In genomic region chr4:49844274-49844827, GRCm38 (mm10) we compare ENCODE assay signal across 8 mouse cellular contexts. TPM values are rescaled to one million over a fixed set of nuclear protein-coding genes. Genes with fewer than 3 reads are reported as not detected.
A peak's percentile ranks its signal among the peaks of the same experiment; 100 is the strongest.
DNase-seq lines count a peak whose midpoint lies in the region; ATAC-seq lines count a peak whose summit lies in the region.

No protein-coding gene starts in this region.

- H3K9me3 ChIP-seq in embryonic facial prominence, embryonic 12.5 days: no peaks in the 10 kb centered on the region
- no peaks in the 10 kb centered on the region for H3K9me3 ChIP-seq in intestine, embryonic 14.5 days (ENCODE audit: control insufficient read depth, low read length)
- H3K9me3 ChIP-seq in neural tube, embryonic 11.5 days (ENCODE audit: control insufficient read depth, low read length): no peaks in the 10 kb centered on the region

- H3K4me1 ChIP-seq in embryonic facial prominence, embryonic 12.5 days: peaks cover 15% of the 10 kb centered on the region; the same call in 1 of the 2 replicates
- H3K4me1 ChIP-seq in intestine, embryonic 14.5 days (replicated peaks; ENCODE audit: control insufficient read depth, insufficient read depth, low read length): peaks cover 4% of the 10 kb centered on the region
- H3K4me1 ChIP-seq in neural tube, embryonic 11.5 days (ENCODE audit: control insufficient read depth, insufficient read depth, low read length): 0 out of 2 replicates have a peak, but pooled peaks cover 2% of the 10 kb centered on the region

- 0 out of 2 replicates have a peak, but pooled peaks have one; percentile 38 for ATAC-seq in embryonic facial prominence, embryonic 12.5 days (ENCODE audit: insufficient number of reproducible peaks, insufficient read depth, low FRiP score, low TSS enrichment)
- peak; percentile 54; the same call in 1 of the 2 replicates for ATAC-seq in intestine, embryonic 14.5 days (replicated peaks; ENCODE audit: low FRiP score, low TSS enrichment, low read depth)
- peak; percentile 42 for ATAC-seq in neural tube, embryonic 11.5 days (ENCODE audit: insufficient read depth, low FRiP score, low TSS enrichment)

- no peaks in the 10 kb centered on the region for H3K36me3 ChIP-seq in embryonic facial prominence, embryonic 12.5 days
- H3K36me3 ChIP-seq in intestine, embryonic 14.5 days (ENCODE audit: control insufficient read depth, insufficient read depth, low read length): no peaks in the 10 kb centered on the region
- no peaks in the 10 kb centered on the region for H3K36me3 ChIP-seq in neural tube, embryonic 11.5 days (ENCODE audit: control insufficient read depth, insufficient read depth, low read length)

- peaks cover 53% of the 10 kb centered on the region for H3K27me3 ChIP-seq in embryonic facial prominence, embryonic 12.5 days
- H3K27me3 ChIP-seq in intestine, embryonic 14.5 days (replicated peaks; ENCODE audit: control insufficient read depth, insufficient read depth, low read length): peaks cover 53% of the 10 kb centered on the region
- peaks cover 31% of the 10 kb centered on the region for H3K27me3 ChIP-seq in neural tube, embryonic 11.5 days (ENCODE audit: control insufficient read depth, insufficient read depth, low read length)

- peak overlapping the region; percentile 96 for H3K4me2 ChIP-seq in embryonic facial prominence, embryonic 12.5 days (replicated peaks)
- H3K4me2 ChIP-seq in intestine, embryonic 14.5 days (ENCODE audit: low read length): peak overlapping the region; percentile 93
- peak overlapping the region; percentile 96 for H3K4me2 ChIP-seq in neural tube, embryonic 11.5 days (ENCODE audit: low read depth)

- peak overlapping the region; percentile 57 for H3K4me3 ChIP-seq in embryonic facial prominence, embryonic 12.5 days
- H3K4me3 ChIP-seq in intestine, embryonic 14.5 days (ENCODE audit: low read depth, low read length): peak overlapping the region; percentile 46
- H3K4me3 ChIP-seq in neural tube, embryonic 11.5 days (ENCODE audit: low read depth, low read length): peak overlapping the region; percentile 55

- peak overlapping the region; percentile 38; the same call in 1 of the 2 replicates for H3K9ac ChIP-seq in embryonic facial prominence, embryonic 12.5 days
- no peak overlapping the region for H3K9ac ChIP-seq in intestine, embryonic 14.5 days (ENCODE audit: low read length)
- no peak overlapping the region; the same call in 1 of the 2 replicates for H3K9ac ChIP-seq in neural tube, embryonic 11.5 days (ENCODE audit: low read length)

- H3K27ac ChIP-seq in embryonic facial prominence, embryonic 12.5 days: no peak overlapping the region
- H3K27ac ChIP-seq in intestine, embryonic 14.5 days (ENCODE audit: low read depth): no peak overlapping the region
- H3K27ac ChIP-seq in neural tube, embryonic 11.5 days (ENCODE audit: low read depth, low read length): no peak overlapping the region

- DNase-seq in kidney, postnatal 10 days: peak; percentile 7
- DNase-seq in kidney, adult 8-10 months: no peak
- DNase-seq in intestine, embryonic 14.5 days (ENCODE audit: low spot score): peak; percentile 59
- DNase-seq in neural tube, embryonic 11.5 days (ENCODE audit: low spot score): peak; percentile 24
- no peak for DNase-seq in urinary bladder, postnatal 10 days (ENCODE audit: low spot score)
- DNase-seq in adrenal gland, adult 18-20 months (ENCODE audit: low spot score in 2 of 2): no peak
- no peak for DNase-seq in lung, postnatal 36 days

- WGBS in embryonic facial prominence, embryonic 12.5 days: 3% methylated on average over 33 of the region's 33 CpGs
- WGBS in intestine, embryonic 14.5 days: 2% methylated on average over 33 of the region's 33 CpGs
- 4% methylated on average over 29 of the region's 33 CpGs for WGBS in neural tube, embryonic 11.5 days

RNA-seq across cellular contexts. Expression of gene Grin3a, which starts 1.2 kb away (rescaled TPM):
- 2.5 TPM in 2 replicates for polyA plus RNA-seq in embryonic facial prominence, embryonic 12.5 days (2016; fragmentation: Nextera tagmentation; extraction: Ambion mirVana)
- polyA plus RNA-seq in intestine, embryonic 14.5 days (2014; fragmentation: Nextera tagmentation; extraction: Ambion mirVana): 0.74 and 1.0 TPM in 2 replicates
- 2.6 and 2.7 TPM in 2 replicates for polyA plus RNA-seq in neural tube, embryonic 11.5 days (2014; fragmentation: Nextera tagmentation; extraction: Ambion mirVana)
- total RNA-seq in adrenal gland, adult 18-20 months (2021): under 1 TPM; 0.26 to 0.40 TPM

Comparison
In these comparisons a context has a peak if more than half of its experiments do, and no peak if none do; other contexts are left out.
1. DNase-seq: peak in kidney, postnatal 10 days (single experiment), intestine, embryonic 14.5 days (single experiment) and neural tube, embryonic 11.5 days (single experiment); none in kidney, adult 8-10 months (0 of 2), urinary bladder, postnatal 10 days (single experiment), adrenal gland, adult 18-20 months (0 of 2) and lung, postnatal 36 days (single experiment).
2. Peak in every context shown above with its lines, with median percentiles within 50 percentile points of each other: ATAC-seq, H3K4me2 ChIP-seq and H3K4me3 ChIP-seq.